Mouse (Mus musculus): ENCODE results near the gene Myg1. TPM values are rescaled to one million over a fixed set of nuclear protein-coding genes. Genes with fewer than 3 reads are reported as not detected.

Myg1 gene
- polyA plus RNA-seq, 1 experiment = 74.6 TPM

- no peak for TF ChIP-seq GATA1 (IDR thresholded peaks at IDR 0.05; ENCODE audit: low read length)
Observed at GRCm38 (mm10) chr15:102326892-102327291, 4.6 kb upstream of the Myg1 start.

DNA sequence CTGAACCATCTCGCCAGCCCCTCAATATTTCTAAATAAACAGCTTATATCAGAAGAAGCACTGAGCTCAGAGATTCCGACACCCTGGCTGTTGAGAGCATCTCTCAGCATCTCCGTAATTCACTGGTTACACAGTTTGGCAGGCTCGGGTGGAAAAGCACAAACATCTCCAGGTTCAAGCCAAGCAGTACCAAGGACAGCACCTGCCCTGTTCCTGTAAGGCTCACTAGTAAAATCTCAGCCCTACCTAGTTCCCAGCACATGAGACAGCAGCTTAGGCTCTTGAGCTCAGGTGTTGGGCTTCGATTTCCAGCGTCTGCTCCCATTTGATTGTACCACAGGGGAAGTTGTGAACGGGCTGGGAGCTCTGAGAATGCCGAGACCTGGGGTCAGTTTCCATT lies 3.7 kb downstream of the Myg1 start:
- no peak for TF ChIP-seq GATA1 (IDR thresholded peaks at IDR 0.05; ENCODE audit: low read length)

DNA sequence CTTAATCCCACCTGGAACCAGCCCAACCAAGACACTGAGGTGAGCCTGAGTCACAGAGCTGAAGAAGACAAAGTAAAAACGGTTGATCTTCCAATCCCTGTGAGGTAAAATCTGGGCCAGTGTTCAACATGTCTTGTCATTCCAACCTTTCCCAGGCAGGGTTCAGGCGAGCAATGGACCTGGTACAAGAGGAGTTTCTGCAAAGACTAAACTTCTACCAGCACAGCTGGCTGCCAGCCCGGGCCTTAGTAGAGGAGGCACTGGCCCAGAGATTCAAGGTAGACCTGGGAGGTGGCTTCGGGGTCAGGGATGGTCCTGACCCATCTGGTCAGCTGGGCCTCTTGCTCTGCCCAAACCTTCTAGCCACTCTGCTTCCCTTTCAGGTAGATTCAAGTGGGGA lies 5.4 kb downstream of the Myg1 start:
- no peak for TF ChIP-seq GATA1 (IDR thresholded peaks at IDR 0.05; ENCODE audit: low read length)

- no peak for TF ChIP-seq GATA1 (IDR thresholded peaks at IDR 0.05; ENCODE audit: low read length)
Observed at GRCm38 (mm10) chr15:102339612-102340011, 8.1 kb downstream of the Myg1 start.

GRCm38 (mm10) chr15:102341580-102341979 lies 10.1 kb downstream of the Myg1 start:
- TF ChIP-seq GATA1 (IDR thresholded peaks at IDR 0.05; ENCODE audit: low read length) = no peak

GRCm38 (mm10) chr15:102344490-102344889 lies 13.0 kb downstream of the Myg1 start:
- TF ChIP-seq GATA1 (IDR thresholded peaks at IDR 0.05; ENCODE audit: low read length) = no peak

DNA sequence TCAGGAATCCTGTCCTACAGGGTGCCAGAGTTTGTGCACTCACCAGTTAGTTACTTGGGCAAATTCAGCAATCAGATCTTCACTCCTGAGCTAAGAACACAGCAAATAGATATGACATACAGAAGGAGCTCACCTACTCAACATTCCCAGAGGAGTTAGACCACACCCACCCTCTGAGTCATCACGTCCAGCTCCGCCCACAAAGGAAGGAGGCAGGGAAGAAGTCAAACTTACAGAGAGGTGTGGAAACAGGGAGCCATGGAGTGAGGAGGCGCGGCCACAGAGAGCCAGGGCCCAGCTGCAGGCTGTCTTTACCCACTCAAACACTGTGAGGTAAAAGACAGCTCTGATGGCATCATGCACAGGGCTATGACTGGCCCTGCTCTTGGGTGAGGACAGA lies 14.9 kb downstream of the Myg1 start:
- no peak for TF ChIP-seq GATA1 (IDR thresholded peaks at IDR 0.05; ENCODE audit: low read length)

- TF ChIP-seq GATA1 (IDR thresholded peaks at IDR 0.05; ENCODE audit: low read length) = no peak
Observed at GRCm38 (mm10) chr15:102350138-102350941, 18.8 kb downstream of the Myg1 start, which contains the start of gene Aaas. Gene Aaas, minus strand, starts transcription at chr15:102350771.

- no peak for TF ChIP-seq GATA1 (IDR thresholded peaks at IDR 0.05; ENCODE audit: low read length)
Observed at GRCm38 (mm10) chr15:102350942-102351291, 19.4 kb downstream of the Myg1 start.

DNA sequence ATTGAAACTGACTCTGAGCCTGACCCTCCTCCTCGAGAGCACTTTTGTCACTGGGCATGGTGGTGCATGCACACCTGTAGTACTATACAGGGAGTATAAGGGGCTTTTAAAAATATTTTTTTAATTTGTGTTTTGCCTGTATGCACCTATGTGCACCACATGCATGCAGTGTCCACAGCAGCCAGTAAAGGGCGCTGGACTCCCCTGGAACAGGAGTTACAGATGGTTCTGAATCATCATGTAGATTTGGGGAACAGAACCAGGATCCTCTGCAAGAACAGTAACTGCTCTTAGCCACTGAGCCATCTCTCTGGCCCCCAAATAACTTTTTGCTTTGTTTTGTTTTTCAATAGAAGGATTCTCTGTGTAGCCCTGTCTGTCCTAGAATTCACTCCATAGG lies 20.7 kb downstream of the Myg1 start:
- no peak for TF ChIP-seq GATA1 (IDR thresholded peaks at IDR 0.05; ENCODE audit: low read length)

DNA sequence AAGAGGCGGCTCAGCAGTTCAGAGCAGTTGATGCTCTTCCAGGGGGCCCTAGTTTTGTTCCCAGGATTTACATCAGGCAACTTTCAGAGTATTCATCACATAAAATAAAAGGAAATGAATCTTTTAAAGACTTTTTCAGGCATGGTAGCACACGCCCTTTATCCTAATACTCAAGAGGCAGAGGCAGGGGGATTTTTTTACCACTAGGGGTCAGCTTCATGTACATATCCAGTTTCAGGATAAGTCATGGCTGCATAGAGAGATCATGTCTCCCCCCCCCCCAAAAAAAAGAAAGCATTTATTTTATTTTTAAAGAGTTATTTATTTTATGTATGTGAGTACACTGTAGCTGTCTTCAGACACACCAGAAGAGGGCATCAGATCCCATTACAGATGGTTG lies 22.5 kb downstream of the Myg1 start:
- TF ChIP-seq GATA1 (IDR thresholded peaks at IDR 0.05; ENCODE audit: low read length) = no peak

GRCm38 (mm10) chr15:102355134-102355870 lies 23.8 kb downstream of the Myg1 start:
- TF ChIP-seq GATA1 (IDR thresholded peaks at IDR 0.05; ENCODE audit: low read length) = no peak

DNA sequence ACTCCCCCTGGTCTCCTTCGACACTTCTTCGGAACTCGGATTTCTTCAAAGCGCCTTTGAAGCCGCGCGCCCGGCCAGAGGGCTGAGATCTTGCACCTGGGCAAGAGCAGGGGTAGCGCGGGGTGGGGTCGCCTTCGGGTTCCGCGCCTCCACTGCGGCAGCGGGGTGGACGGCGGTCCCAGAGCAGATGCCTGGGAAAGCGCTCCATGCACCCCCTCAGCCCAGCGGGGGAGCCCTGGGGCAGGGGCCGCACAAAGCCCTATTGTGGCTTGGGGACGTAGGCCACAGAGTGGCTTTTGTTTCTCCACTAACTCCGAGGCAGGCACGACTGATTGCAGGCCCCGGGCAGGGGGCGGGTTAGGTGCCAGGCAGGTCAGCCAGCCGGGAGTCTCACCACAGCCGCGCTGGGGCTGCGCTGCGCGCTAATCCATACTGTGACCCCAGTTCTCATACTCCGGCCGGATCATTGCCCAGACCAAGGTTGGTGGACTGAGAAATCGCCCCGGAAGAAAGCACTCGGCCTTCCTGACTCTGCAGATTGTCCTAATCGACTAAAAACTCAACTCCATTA lies 24.4 kb downstream of the Myg1 start:
- no peak for TF ChIP-seq GATA1 (IDR thresholded peaks at IDR 0.05; ENCODE audit: low read length)

- TF ChIP-seq GATA1 (IDR thresholded peaks at IDR 0.05; ENCODE audit: low read length) = no peak
Observed at GRCm38 (mm10) chr15:102356501-102357325, 25.2 kb downstream of the Myg1 start.

DNA sequence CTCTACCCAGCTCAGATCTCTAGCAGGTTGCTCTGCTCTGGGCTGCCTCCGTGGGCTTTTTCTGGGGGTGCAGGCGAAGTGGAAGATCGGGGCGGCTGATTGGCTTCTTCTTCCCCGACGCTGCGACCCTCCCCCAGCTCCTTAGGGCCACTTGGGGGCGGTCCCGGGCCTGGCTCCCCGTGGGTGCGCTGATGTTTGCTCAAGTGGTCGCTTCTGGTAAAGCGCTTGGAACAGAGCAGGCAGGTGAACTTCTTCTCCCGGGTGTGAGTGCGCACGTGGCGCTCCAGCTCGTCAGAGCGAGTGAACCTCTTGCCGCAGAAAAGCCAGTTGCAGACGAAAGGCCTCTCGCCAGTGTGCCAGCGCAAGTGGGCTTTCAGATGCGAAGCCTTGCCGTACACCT lies 26.6 kb downstream of the Myg1 start:
- TF ChIP-seq GATA1 (IDR thresholded peaks at IDR 0.05; ENCODE audit: low read length) = no peak

- TF ChIP-seq GATA1 (IDR thresholded peaks at IDR 0.05; ENCODE audit: low read length) = no peak
Observed at GRCm38 (mm10) chr15:102358834-102359233, 27.3 kb downstream of the Myg1 start.

All from G1E-ER4 (cell line).